Mouse (Mus musculus): ENCODE measurements around the gene Becn1. TPM values are rescaled to one million over a fixed set of nuclear protein-coding genes. Genes with fewer than 3 reads are reported as not detected.
A peak's percentile ranks its signal among the peaks of the same experiment; 100 is the strongest.
"Not testable (repeated sequence)": the region's sequence is repeated elsewhere in the genome, so short reads cannot be mapped to it uniquely, and the experiment has no call there.

The Becn1 gene
- polyA plus RNA-seq, 1 experiment from 2014 or later: 162 TPM

GRCm38 (mm10) chr11:101330961-101331360 lies 28.9 kb upstream of the Becn1 start:
- not testable (repeated sequence) for H3K9ac ChIP-seq (replicated peaks); H3K27ac ChIP-seq (replicated peaks); H3K4me1 ChIP-seq; H3K36me3 ChIP-seq; ATAC-seq (ENCODE audit: low FRiP score, low read depth); H3K4me3 ChIP-seq; H3K4me2 ChIP-seq (replicated peaks); H3K27me3 ChIP-seq; H3K9me3 ChIP-seq
- WGBS: 85% methylated on average over 6 of the region's 6 CpGs

GRCm38 (mm10) chr11:101330371-101330924 lies 28.4 kb upstream of the Becn1 start, which contains the start of gene Aoc3:
TSS of gene Aoc3 (plus strand) at chr11:101330605.
- H3K36me3 ChIP-seq: peaks cover 6% of the 10 kb centered on the region
- 76% methylated on average over 7 of the region's 7 CpGs for WGBS
- H3K27ac ChIP-seq (replicated peaks): no peak within 1 kb of the TSS
- no peak within 1 kb of the TSS for H3K9ac ChIP-seq (replicated peaks)
- H3K9me3 ChIP-seq: no peaks in the 10 kb centered on the region
- ATAC-seq (ENCODE audit: low FRiP score, low read depth): no peak
- H3K4me2 ChIP-seq (replicated peaks): no peak within 1 kb of the TSS
- H3K4me1 ChIP-seq: peaks cover 6% of the 10 kb centered on the region
- no peak within 1 kb of the TSS for H3K4me3 ChIP-seq
- H3K27me3 ChIP-seq: no peaks in the 10 kb centered on the region

- 87% methylated on average over 6 of the region's 6 CpGs for WGBS
- no peak overlapping the region for H3K9ac ChIP-seq (replicated peaks)
- H3K4me3 ChIP-seq: no peak overlapping the region
- no peak overlapping the region for H3K4me2 ChIP-seq (replicated peaks)
- H3K36me3 ChIP-seq: peaks cover 19% of the 10 kb centered on the region
- ATAC-seq (ENCODE audit: low FRiP score, low read depth): no peak
- no peaks in the 10 kb centered on the region for H3K9me3 ChIP-seq
- H3K4me1 ChIP-seq: peaks cover 2% of the 10 kb centered on the region
- H3K27me3 ChIP-seq: no peaks in the 10 kb centered on the region
- H3K27ac ChIP-seq (replicated peaks): no peak overlapping the region
Measured at GRCm38 (mm10) chr11:101328941-101329635, 27.0 kb upstream of the Becn1 start.

GRCm38 (mm10) chr11:101327311-101327710 lies 25.2 kb upstream of the Becn1 start:
- Histone ChIP-seq H3K9ac (replicated peaks) (no peak overlapping the region), H3K4me2 (replicated peaks) (no peak overlapping the region), H3K9me3 (no peaks in the 10 kb centered on the region), H3K4me1 (no peaks in the 10 kb centered on the region), H3K27ac (replicated peaks) (no peak overlapping the region), H3K27me3 (no peaks in the 10 kb centered on the region), H3K36me3 (peaks cover 34% of the 10 kb centered on the region), H3K4me3 (no peak overlapping the region)
- WGBS: 54% methylated on average over 3 of the region's 3 CpGs
- ATAC-seq (ENCODE audit: low FRiP score, low read depth): no peak

GRCm38 (mm10) chr11:101326147-101326546 lies 24.1 kb upstream of the Becn1 start:
- H3K4me1 ChIP-seq: no peaks in the 10 kb centered on the region
- 90% methylated on average over 11 of the region's 11 CpGs for WGBS
- no peaks in the 10 kb centered on the region for H3K27me3 ChIP-seq
- no peak overlapping the region for H3K4me3 ChIP-seq
- no peak for ATAC-seq (ENCODE audit: low FRiP score, low read depth)
- H3K9me3 ChIP-seq: no peaks in the 10 kb centered on the region
- no peak overlapping the region for H3K27ac ChIP-seq (replicated peaks)
- no peak overlapping the region for H3K4me2 ChIP-seq (replicated peaks)
- H3K36me3 ChIP-seq: peaks cover 46% of the 10 kb centered on the region
- H3K9ac ChIP-seq (replicated peaks): no peak overlapping the region

- 94% methylated on average over 11 of the region's 11 CpGs for WGBS
- H3K4me1 ChIP-seq; H3K9me3 ChIP-seq; H3K4me2 ChIP-seq (replicated peaks); H3K4me3 ChIP-seq; H3K9ac ChIP-seq (replicated peaks); H3K27ac ChIP-seq (replicated peaks); H3K27me3 ChIP-seq; ATAC-seq (ENCODE audit: low FRiP score, low read depth): not testable (repeated sequence)
- H3K36me3 ChIP-seq: peaks cover 55% of the 10 kb centered on the region
Measured at GRCm38 (mm10) chr11:101325201-101325600, 23.1 kb upstream of the Becn1 start.

- Histone ChIP-seq H3K4me3 (no peak within 1 kb of the TSS), H3K4me2 (replicated peaks) (no peak within 1 kb of the TSS), H3K27me3 (no peaks in the 10 kb centered on the region), H3K4me1 (no peaks in the 10 kb centered on the region), H3K36me3 (peaks cover 59% of the 10 kb centered on the region), H3K9me3 (no peaks in the 10 kb centered on the region), H3K9ac (replicated peaks) (no peak within 1 kb of the TSS), H3K27ac (replicated peaks) (no peak within 1 kb of the TSS)
- no peak for ATAC-seq (ENCODE audit: low FRiP score, low read depth)
- 95% methylated on average over 5 of the region's 5 CpGs for WGBS
Measured at GRCm38 (mm10) chr11:101324763-101325162, 22.7 kb upstream of the Becn1 start, which contains the start of gene Aoc2. TSS of gene Aoc2 (plus strand) at chr11:101325063.

- no peak overlapping the region for H3K4me2 ChIP-seq (replicated peaks)
- no peaks in the 10 kb centered on the region for H3K27me3 ChIP-seq
- H3K4me1 ChIP-seq: no peaks in the 10 kb centered on the region
- peaks cover 71% of the 10 kb centered on the region for H3K36me3 ChIP-seq
- H3K27ac ChIP-seq (replicated peaks): no peak overlapping the region
- no peak overlapping the region for H3K9ac ChIP-seq (replicated peaks)
- 10% methylated on average over 4 of the region's 4 CpGs for WGBS
- H3K4me3 ChIP-seq: no peak overlapping the region
- H3K9me3 ChIP-seq: no peaks in the 10 kb centered on the region
- 0 out of 2 replicates have a peak, but pooled peaks have one; percentile 27 for ATAC-seq (ENCODE audit: low FRiP score, low read depth)
Measured at GRCm38 (mm10) chr11:101323609-101324008, 21.5 kb upstream of the Becn1 start.

GRCm38 (mm10) chr11:101316501-101316917 lies 14.4 kb upstream of the Becn1 start:
- no peak; the same call in 1 of the 2 replicates for ATAC-seq (ENCODE audit: low FRiP score, low read depth)
- peak overlapping the region; percentile 98 for H3K4me3 ChIP-seq
- H3K9ac ChIP-seq (replicated peaks): peak overlapping the region; percentile 92
- peak overlapping the region; percentile 49; the same call in 1 of the 2 replicates for H3K27ac ChIP-seq (replicated peaks)
- no peaks in the 10 kb centered on the region for H3K27me3 ChIP-seq
- WGBS: under 1% methylated on average over 17 of the region's 17 CpGs
- no peaks in the 10 kb centered on the region for H3K9me3 ChIP-seq
- peaks cover 18% of the 10 kb centered on the region for H3K4me1 ChIP-seq
- peak overlapping the region; percentile 99 for H3K4me2 ChIP-seq (replicated peaks)
- H3K36me3 ChIP-seq: peaks cover 36% of the 10 kb centered on the region

GRCm38 (mm10) chr11:101315665-101316500 lies 13.8 kb upstream of the Becn1 start, which contains the start of gene Psme3:
TSS of gene Psme3 (plus strand) at chr11:101316213.
- Histone ChIP-seq H3K4me3 (peak within 1 kb of the TSS; percentile 98), H3K27ac (replicated peaks) (peak within 1 kb of the TSS; percentile 49), H3K4me2 (replicated peaks) (peak within 1 kb of the TSS; percentile 99), H3K9me3 (no peaks in the 10 kb centered on the region), H3K9ac (replicated peaks) (peak within 1 kb of the TSS; percentile 92), H3K36me3 (peaks cover 30% of the 10 kb centered on the region), H3K4me1 (peaks cover 18% of the 10 kb centered on the region), H3K27me3 (no peaks in the 10 kb centered on the region)
- peak; percentile 93 for ATAC-seq (ENCODE audit: low FRiP score, low read depth)
- under 1% methylated on average over 62 of the region's 62 CpGs for WGBS

GRCm38 (mm10) chr11:101315082-101315650 lies 13.1 kb upstream of the Becn1 start:
- H3K4me1 ChIP-seq: peaks cover 18% of the 10 kb centered on the region
- peak overlapping the region; percentile 99 for H3K4me2 ChIP-seq (replicated peaks)
- WGBS: 83% methylated on average over 8 of the region's 8 CpGs
- peak overlapping the region; percentile 98 for H3K4me3 ChIP-seq
- H3K9ac ChIP-seq (replicated peaks): peak overlapping the region; percentile 92
- H3K36me3 ChIP-seq: peaks cover 23% of the 10 kb centered on the region
- no peaks in the 10 kb centered on the region for H3K9me3 ChIP-seq
- ATAC-seq (ENCODE audit: low FRiP score, low read depth): no peak
- no peaks in the 10 kb centered on the region for H3K27me3 ChIP-seq
- H3K27ac ChIP-seq (replicated peaks): peak overlapping the region; percentile 49

All from midbrain, embryonic 12.5 days (tissue).